Mouse (Mus musculus) kidney, postnatal 0 days (tissue): ENCODE results near the gene 2610507B11Rik. TPM values are rescaled to one million over a fixed set of nuclear protein-coding genes. Genes with fewer than 3 reads are reported as not detected.

ENCODE experiments used
- ATAC-seq: fragments of 200-750 bp; cut with Nextera tagmentation; replicated peaks from 2 replicates; pipeline ENCODE4 v1.8.0; 2017; ENCODE audit warnings: low read depth, moderate number of reproducible peaks, moderate TSS enrichment, moderate library complexity; ENCODE audit not compliant: low FRiP score
- DNase-seq: peaks from one replicate; pipeline ENCODE4 v3.0.0-alpha.2; 2016; ENCODE audit warnings: low spot score
- H3K27ac ChIP-seq: fragments of 300-500 bp; sonication (generic); 2 replicates; pipeline ENCODE4 v1.5.1; 2014; ENCODE audit warnings: mild to moderate bottlenecking
- H3K27me3 ChIP-seq: fragments of 300-500 bp; sonication (generic); 2 replicates; pipeline ENCODE4 v1.6.1; 2014; ENCODE audit warnings: low read length, mixed read lengths; ENCODE audit not compliant: insufficient read depth
- H3K36me3 ChIP-seq: fragments of 300-500 bp; sonication (generic); 2 replicates; pipeline ENCODE4 v1.6.1; 2014; ENCODE audit warnings: low read length, mixed read lengths; ENCODE audit not compliant: insufficient read depth
- H3K4me1 ChIP-seq: fragments of 300-500 bp; sonication (generic); replicated peaks from 2 replicates; pipeline ENCODE4 v1.6.1; 2014; ENCODE audit warnings: antibody characterized with exemption, low read length, mixed read lengths; ENCODE audit not compliant: insufficient read depth
- H3K4me2 ChIP-seq: fragments of 300-500 bp; sonication (generic); 2 replicates; pipeline ENCODE4 v1.6.1; 2014; ENCODE audit warnings: mild to moderate bottlenecking, low read length, moderate library complexity, mixed read lengths
- H3K4me3 ChIP-seq: fragments of 300-500 bp; sonication (generic); replicated peaks from 2 replicates; pipeline ENCODE4 v1.5.1; 2014; ENCODE audit warnings: low read depth, low read length
- H3K9ac ChIP-seq: fragments of 300-500 bp; sonication (generic); 2 replicates; pipeline ENCODE4 v1.6.1; 2014; ENCODE audit warnings: low read depth, low read length
- H3K9me3 ChIP-seq: fragments of 300-500 bp; sonication (generic); replicated peaks from 2 replicates; pipeline ENCODE4 v1.6.1; 2016; ENCODE audit warnings: low read length, inconsistent platforms, mixed read lengths
- CTCF ChIP-seq: IDR thresholded peaks from 2 replicates; pipeline ENCODE4 v1.5.1; 2016; ENCODE audit warnings: antibody characterized with exemption, low read depth, mild to moderate bottlenecking, moderate library complexity
- WGBS: fragments of 180-500 bp; shearing (Covaris S2); extraction: QIAGEN DNeasy Blood & Tissue Kit; methylation state at CpG from one replicate; pipeline ENCODE4 v1.1.7; 2014; 5-methylcytosine and 5-hydroxymethylcytosine counted together
- polyA plus RNA-seq: library from polyadenylated mRNA; unstranded; fragments of >200 nt; fragmentation: Nextera tagmentation; extraction: Ambion mirVana; gene quantifications from 2 replicates; pipeline ENCODE4 v1.2.1, GENCODE M21; 2015

The 2610507B11Rik gene
- polyA plus RNA-seq, 1 experiment from 2014 or later = 98.2 TPM

DNA sequence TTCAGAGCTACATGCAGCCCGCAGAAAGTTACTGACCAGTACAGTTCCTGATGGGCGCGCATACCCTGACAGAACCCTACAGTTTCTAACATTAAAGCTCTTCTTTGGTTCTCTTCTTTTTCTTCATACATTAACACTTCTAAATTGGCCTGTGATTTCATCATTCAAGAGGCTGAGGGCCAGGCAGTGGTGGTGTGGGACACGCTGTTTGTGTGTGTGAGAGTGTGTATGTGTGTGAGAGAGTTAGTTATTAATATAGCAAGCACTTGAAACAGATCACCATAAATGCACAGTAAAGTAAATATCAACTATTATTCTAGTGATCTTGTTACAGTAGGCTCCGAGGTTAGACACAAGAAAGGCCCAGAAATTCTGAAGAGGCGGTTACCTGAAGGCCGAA is 39.4 kb downstream of the 2610507B11Rik start:
- peak overlapping the region; percentile 90 for H3K4me2 ChIP-seq
- ATAC-seq (0 out of 2 replicates have a peak, but pooled peaks have one; percentile 9), DNase-seq (no peak)
- no peaks in the 10 kb centered on the region for H3K27me3 ChIP-seq
- H3K4me1 ChIP-seq = no peaks in the 10 kb centered on the region
- no peak for TF ChIP-seq CTCF
- H3K27ac ChIP-seq = no peak overlapping the region
- peak overlapping the region; percentile 75 for H3K4me3 ChIP-seq
- H3K36me3 ChIP-seq = no peaks in the 10 kb centered on the region; the same call in 1 of the 2 replicates
- peak overlapping the region; percentile 36; the same call in 1 of the 2 replicates for H3K9ac ChIP-seq
- WGBS = 59% methylated on average over 7 of the region's 7 CpGs
- H3K9me3 ChIP-seq = no peaks in the 10 kb centered on the region

DNA sequence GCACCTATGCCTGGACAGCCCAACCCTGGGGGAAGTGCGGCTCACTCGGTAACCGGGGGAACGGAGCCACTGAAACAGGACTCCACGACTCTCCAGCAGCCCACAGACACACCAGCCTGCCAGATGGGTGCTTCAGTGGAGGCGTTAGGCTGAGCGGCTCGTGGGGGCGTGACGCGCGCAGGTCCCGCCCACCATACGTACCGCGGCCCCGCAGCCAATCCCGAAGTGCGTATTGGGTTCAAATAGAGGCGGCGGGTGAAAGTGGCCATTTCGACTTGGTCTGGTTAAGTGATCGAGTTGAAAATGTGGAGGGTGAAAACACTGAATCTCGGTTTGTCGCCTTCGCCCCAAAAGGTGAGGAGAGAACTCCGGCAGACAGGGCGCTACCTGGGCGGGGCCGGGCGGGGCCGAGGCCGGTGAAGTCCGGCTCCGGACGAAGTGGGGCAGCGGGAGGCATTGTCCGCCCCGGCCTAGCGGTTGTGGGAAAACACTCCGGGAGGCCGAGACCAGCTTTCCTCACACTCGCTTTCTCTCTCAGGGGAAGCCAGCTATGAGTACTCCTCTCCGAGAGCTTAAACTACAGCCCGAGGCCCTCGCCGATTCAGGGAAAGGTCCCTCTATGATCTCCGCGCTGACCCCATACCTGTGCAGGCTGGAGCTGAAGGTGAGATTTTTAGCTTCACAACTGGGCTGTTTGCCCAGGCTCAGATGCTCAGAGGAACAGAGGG is 40.0 kb downstream of the 2610507B11Rik start, which contains the start of gene Spag5:
TSS of gene Spag5 (plus strand) at position 173 of the 728 bp plus-strand sequence.
- Histone ChIP-seq H3K36me3 (peaks cover under 1% of the 10 kb centered on the region; the same call in 1 of the 2 replicates), H3K9me3 (no peaks in the 10 kb centered on the region), H3K27me3 (no peaks in the 10 kb centered on the region), H3K4me2 (peak within 1 kb of the TSS; percentile 90), H3K27ac (peak within 1 kb of the TSS; percentile 54; the same call in 1 of the 2 replicates), H3K9ac (peak within 1 kb of the TSS; percentile 73), H3K4me3 (peak within 1 kb of the TSS; percentile 75), H3K4me1 (no peaks in the 10 kb centered on the region)
- DNase-seq (peak; percentile 96), ATAC-seq (peak; percentile 97)
- WGBS = under 1% methylated on average over 49 of the region's 49 CpGs
- no peak for TF ChIP-seq CTCF

DNA sequence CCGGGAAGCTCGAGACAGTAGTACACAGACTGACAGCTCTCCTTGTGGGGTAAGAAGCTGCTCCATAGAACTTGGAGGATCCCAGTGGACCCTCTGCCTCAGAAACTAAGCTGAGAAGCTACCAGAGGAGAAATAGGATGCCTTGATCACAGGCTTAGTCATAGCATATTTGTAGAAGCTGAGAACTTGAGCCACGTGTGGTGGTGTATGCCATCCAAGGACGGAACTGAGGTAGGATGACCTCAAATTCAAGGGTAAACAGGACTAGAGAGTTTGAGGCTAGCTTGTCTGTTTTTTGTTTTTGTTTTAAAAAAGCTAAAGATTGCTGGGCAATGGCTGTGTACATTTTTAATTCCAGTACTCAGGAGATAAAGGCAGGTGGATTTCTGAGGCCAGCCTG is 43.7 kb downstream of the 2610507B11Rik start:
- no peak overlapping the region for H3K9ac ChIP-seq
- no peaks in the 10 kb centered on the region for H3K4me1 ChIP-seq
- 88% methylated on average over 4 of the region's 4 CpGs for WGBS
- H3K4me3 ChIP-seq = no peak overlapping the region
- no peak for ATAC-seq
- H3K9me3 ChIP-seq = no peaks in the 10 kb centered on the region
- H3K4me2 ChIP-seq = no peak overlapping the region
- no peaks in the 10 kb centered on the region for H3K27me3 ChIP-seq
- H3K27ac ChIP-seq = no peak overlapping the region
- no peak for DNase-seq
- H3K36me3 ChIP-seq = peaks cover 3% of the 10 kb centered on the region; the same call in 1 of the 2 replicates
- TF ChIP-seq CTCF = no peak

DNA sequence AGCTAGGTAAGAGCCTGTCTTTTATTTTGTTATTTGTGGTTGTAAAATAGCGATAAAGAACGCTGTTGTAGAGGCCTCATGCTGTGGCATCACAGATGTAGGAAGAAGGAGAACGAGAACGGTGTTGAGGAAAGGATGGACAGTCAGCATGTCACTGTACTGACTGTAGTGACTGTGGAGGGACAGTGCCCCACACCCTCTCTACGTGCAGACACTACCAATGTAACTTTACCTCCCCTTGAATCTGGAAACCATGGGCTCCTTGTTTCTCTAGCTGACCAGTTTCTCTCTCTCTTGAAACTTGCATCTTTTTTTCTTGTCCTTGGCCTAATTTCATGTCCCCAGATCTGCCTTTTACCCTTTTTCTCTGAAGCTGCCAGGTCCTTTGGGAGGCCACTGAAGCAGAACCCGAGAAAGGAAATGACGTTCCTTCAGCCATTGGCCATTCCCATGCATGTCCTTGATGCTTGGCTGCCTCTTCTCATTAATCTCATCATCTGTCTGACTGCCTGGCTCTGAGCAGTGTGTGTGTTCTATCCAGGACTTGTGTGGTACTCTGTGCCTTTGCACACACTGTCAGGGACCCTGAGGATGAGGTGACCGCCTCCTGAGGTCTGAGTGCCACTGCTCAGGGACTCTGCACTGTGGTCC is 49.4 kb downstream of the 2610507B11Rik start:
- no peaks in the 10 kb centered on the region for H3K9me3 ChIP-seq
- no peak overlapping the region for H3K9ac ChIP-seq
- no peaks in the 10 kb centered on the region for H3K27me3 ChIP-seq
- H3K36me3 ChIP-seq = peaks cover 18% of the 10 kb centered on the region
- peak; percentile 19 for DNase-seq
- no peak for TF ChIP-seq CTCF
- no peak overlapping the region for H3K4me2 ChIP-seq
- 69% methylated on average over 8 of the region's 8 CpGs for WGBS
- no peak overlapping the region for H3K4me3 ChIP-seq
- no peak overlapping the region for H3K27ac ChIP-seq
- peak; percentile 46; the same call in 1 of the 2 replicates for ATAC-seq
- no peaks in the 10 kb centered on the region for H3K4me1 ChIP-seq

DNA sequence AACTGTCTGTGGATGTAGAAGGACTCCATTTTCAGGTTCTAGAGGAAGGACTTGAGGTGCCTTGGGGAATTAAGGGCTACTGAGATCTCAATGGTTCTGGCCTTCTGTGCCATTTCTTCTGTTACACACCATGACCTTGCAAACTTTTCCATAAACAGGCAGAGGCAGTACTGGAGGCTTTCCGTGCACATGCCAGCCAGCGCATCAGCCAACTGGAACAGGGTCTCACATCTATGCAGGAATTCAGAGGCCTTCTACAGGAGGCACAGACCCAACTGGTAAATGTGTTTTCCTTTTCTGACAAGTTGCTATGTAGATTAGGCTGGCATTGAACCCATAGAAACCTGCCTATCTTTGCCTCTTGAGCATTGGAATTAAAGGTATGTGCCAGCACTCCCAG is 52.1 kb downstream of the 2610507B11Rik start:
- no peak overlapping the region for H3K27ac ChIP-seq
- H3K9ac ChIP-seq = no peak overlapping the region
- H3K9me3 ChIP-seq = no peaks in the 10 kb centered on the region
- WGBS = 80% methylated on average over 2 of the region's 2 CpGs
- peaks cover 25% of the 10 kb centered on the region for H3K36me3 ChIP-seq
- no peaks in the 10 kb centered on the region for H3K4me1 ChIP-seq
- H3K4me3 ChIP-seq = no peak overlapping the region
- no peak for ATAC-seq
- no peak overlapping the region for H3K4me2 ChIP-seq
- H3K27me3 ChIP-seq = no peaks in the 10 kb centered on the region
- no peak for TF ChIP-seq CTCF
- no peak for DNase-seq

DNA sequence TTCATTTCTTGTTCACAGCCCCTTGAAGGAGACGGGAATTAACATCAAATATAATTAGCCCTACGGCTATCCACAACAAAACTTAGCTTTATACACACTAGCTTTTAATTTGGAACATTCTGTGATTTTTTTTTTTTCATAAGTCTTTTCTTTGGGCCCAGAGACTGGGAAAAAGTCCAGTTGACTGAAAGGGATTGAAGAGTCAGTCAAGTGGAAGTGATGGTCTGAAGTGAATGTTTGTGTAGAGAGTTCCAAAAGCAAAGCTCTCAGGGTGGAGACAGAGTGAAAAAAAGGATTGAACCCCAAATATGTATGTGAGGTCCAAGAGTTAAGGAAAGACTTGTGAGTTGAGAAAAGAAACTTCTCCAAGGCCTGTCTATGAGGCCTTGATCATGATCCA is 56.9 kb downstream of the 2610507B11Rik start:
- Histone ChIP-seq H3K4me2 (no peak overlapping the region), H3K36me3 (peaks cover 25% of the 10 kb centered on the region), H3K4me1 (0 out of 2 replicates have a peak, but pooled peaks cover 3% of the 10 kb centered on the region), H3K9ac (no peak overlapping the region), H3K9me3 (no peaks in the 10 kb centered on the region), H3K27me3 (no peaks in the 10 kb centered on the region), H3K27ac (no peak overlapping the region), H3K4me3 (no peak overlapping the region)
- DNase-seq = no peak
- TF ChIP-seq CTCF = no peak
- no peak for ATAC-seq
- 84% methylated on average over 2 of the region's 2 CpGs for WGBS
